Mouse (Mus musculus): Measurements from ENCODE around the gene Olfr1326-ps1. TPM values are rescaled to one million over a fixed set of nuclear protein-coding genes. Genes with fewer than 3 reads are reported as not detected.

The Olfr1326-ps1 gene
- total RNA-seq (2017), result not detected in 2 replicates

GRCm38 (mm10) chrX:74574788-74575187 is at the start of gene Olfr1326-ps1:
Gene Olfr1326-ps1, minus strand, starts transcription at chrX:74574888.
- no peak for ATAC-seq (replicated peaks in 1 of 2; ENCODE audit: insufficient read depth in 1 of 2, low FRiP score in 2 of 2, low TSS enrichment in 1 of 2, low read depth in 1 of 2, poor library complexity in 2 of 2, severe bottlenecking in 2 of 2)

- no peak for ATAC-seq (replicated peaks in 1 of 2; ENCODE audit: insufficient read depth in 1 of 2, low FRiP score in 2 of 2, low TSS enrichment in 1 of 2, low read depth in 1 of 2, poor library complexity in 2 of 2, severe bottlenecking in 2 of 2)
These were observed 17.7 kb upstream of the Olfr1326-ps1 start, which contains the start of gene Olfr1325 for GRCm38 (mm10) chrX:74592379-74592778. Gene Olfr1325, plus strand, starts transcription at chrX:74592679.

Other genes starting within 250 kb of the Olfr1326-ps1 start
- gene Plxna3, start 245.8 kb downstream of the Olfr1326-ps1 start, total RNA-seq (2017), result 6.0 and 6.2 TPM in 2 replicates
- 19.5 and 34.1 TPM in 2 replicates for gene Lage3, start 221.3 kb downstream of the Olfr1326-ps1 start, total RNA-seq (2017)
- gene Ubl4a, start 201.7 kb downstream of the Olfr1326-ps1 start, total RNA-seq (2017), result 20.8 and 25.7 TPM in 2 replicates
- 9.7 and 11.3 TPM in 2 replicates for gene Slc10a3, start 201.5 kb downstream of the Olfr1326-ps1 start, total RNA-seq (2017)
- gene Fam3a, start 181.6 kb downstream of the Olfr1326-ps1 start, total RNA-seq (2017), result 12.6 and 15.8 TPM in 2 replicates
- 40.7 and 50.7 TPM in 2 replicates for gene Ikbkg, start 181.6 kb downstream of the Olfr1326-ps1 start, total RNA-seq (2017)
- 54.5 and 63.1 TPM in 2 replicates for gene G6pdx, start 145.7 kb downstream of the Olfr1326-ps1 start, total RNA-seq (2017)
- not detected in 2 replicates for gene Gm6880, start 93.5 kb downstream of the Olfr1326-ps1 start, total RNA-seq (2017)
- not detected in 2 replicates for gene Olfr1325, start 17.8 kb upstream of the Olfr1326-ps1 start, total RNA-seq (2017)
- not detected in 2 replicates for gene Gm5640, start 70.7 kb upstream of the Olfr1326-ps1 start, total RNA-seq (2017)
- gene Gm6890, start 166.0 kb upstream of the Olfr1326-ps1 start, total RNA-seq (2017), result not detected in 2 replicates